ENCODE assay signal across 7 mouse cellular contexts in the genomic region with DNA sequence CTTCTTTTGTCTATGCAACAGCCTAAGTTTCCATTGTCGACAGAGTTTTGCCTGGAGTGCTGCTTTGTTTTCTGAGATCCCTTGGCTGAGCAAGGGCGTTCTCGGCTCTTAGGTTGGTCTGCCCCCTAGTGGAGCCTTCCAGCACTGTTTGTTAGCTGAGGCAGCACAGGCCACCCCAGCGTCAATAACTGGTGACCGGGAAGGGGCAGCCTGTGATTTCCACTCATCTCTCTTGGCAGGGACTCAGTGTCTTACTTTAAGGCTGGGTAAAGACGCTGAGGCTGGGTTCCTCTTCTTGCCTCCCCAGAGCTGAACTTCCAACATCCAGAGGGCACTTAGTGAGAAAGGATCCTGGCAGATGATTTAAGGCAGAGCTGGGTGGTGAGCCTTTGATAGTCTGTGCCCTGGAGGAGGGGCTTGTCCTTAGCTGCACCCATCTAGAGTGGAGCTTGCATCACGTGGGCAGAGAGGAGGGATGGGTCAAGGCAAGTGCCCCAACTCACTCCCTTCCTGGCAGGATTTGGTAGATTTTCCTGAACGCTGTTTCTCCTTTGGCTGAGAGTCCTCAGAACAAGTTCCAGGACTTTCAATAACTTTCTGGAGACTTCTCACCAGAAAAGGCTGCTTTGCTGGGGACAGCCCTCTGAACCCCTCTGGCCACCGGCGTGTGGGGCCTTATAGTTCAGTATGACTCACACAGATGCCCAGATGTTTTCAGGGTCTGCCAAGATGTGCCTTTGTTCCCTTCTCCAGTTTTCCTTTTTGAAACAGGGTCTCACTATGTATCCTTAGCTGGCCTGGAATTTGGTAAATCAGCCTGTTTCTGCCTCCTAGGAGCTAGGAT. TPM values are rescaled to one million over a fixed set of nuclear protein-coding genes. Genes with fewer than 3 reads are reported as not detected.
A peak's percentile ranks its signal among the peaks of the same experiment; 100 is the strongest.
DNase-seq lines count a peak whose midpoint lies in the region; ATAC-seq and TF ChIP-seq lines count a peak whose summit lies in the region.

No protein-coding gene starts in this region.

- peak overlapping the region; percentile 37 for H3K9ac ChIP-seq in embryonic facial prominence, embryonic 11.5 days (replicated peaks; ENCODE audit: low read length)
- H3K9ac ChIP-seq in intestine, postnatal 0 days (ENCODE audit: low read depth, low read length): no peak overlapping the region
- H3K9ac ChIP-seq in limb, embryonic 11.5 days (ENCODE audit: low read length): peak overlapping the region; percentile 47; the same call in 1 of the 2 replicates
- H3K9ac ChIP-seq in midbrain, embryonic 13.5 days (replicated peaks): no peak overlapping the region

- ATAC-seq in embryonic facial prominence, embryonic 11.5 days (replicated peaks; ENCODE audit: insufficient number of reproducible peaks, low FRiP score, low TSS enrichment, low read depth): peak; percentile 50; the same call in 1 of the 2 replicates
- ATAC-seq in granulocyte monocyte progenitor cell, adult 5-6 weeks (replicated peaks; ENCODE audit: poor library complexity, severe bottlenecking): peak; percentile 69
- peak; percentile 48 for ATAC-seq in intestine, postnatal 0 days
- peak; percentile 63; the same call in 1 of the 2 replicates for ATAC-seq in limb, embryonic 11.5 days (ENCODE audit: insufficient number of reproducible peaks, low FRiP score, low TSS enrichment, low read depth)
- ATAC-seq in midbrain, embryonic 13.5 days: peak; percentile 41

- H3K4me2 ChIP-seq in embryonic facial prominence, embryonic 11.5 days (ENCODE audit: low read depth, low read length): no peak overlapping the region
- H3K4me2 ChIP-seq in intestine, postnatal 0 days (replicated peaks; ENCODE audit: low read depth): 0 out of 2 replicates have a peak overlapping the region, but pooled peaks have one; percentile 18
- no peak overlapping the region for H3K4me2 ChIP-seq in limb, embryonic 11.5 days (ENCODE audit: low read depth, severe bottlenecking)
- 0 out of 2 replicates have a peak overlapping the region, but pooled peaks have one; percentile 13 for H3K4me2 ChIP-seq in midbrain, embryonic 13.5 days (replicated peaks)

- no peaks in the 10 kb centered on the region for H3K27me3 ChIP-seq in embryonic facial prominence, embryonic 11.5 days (ENCODE audit: control insufficient read depth, insufficient read depth, low read length)
- H3K27me3 ChIP-seq in intestine, postnatal 0 days (replicated peaks; ENCODE audit: control insufficient read depth, insufficient read depth, low read length): no peaks in the 10 kb centered on the region
- H3K27me3 ChIP-seq in limb, embryonic 11.5 days (ENCODE audit: control insufficient read depth, insufficient read depth, low read length): no peaks in the 10 kb centered on the region
- H3K27me3 ChIP-seq in midbrain, embryonic 13.5 days: no peaks in the 10 kb centered on the region
- H3K27me3 ChIP-seq in small intestine, adult 2 months (ENCODE audit: control insufficient read depth, insufficient read depth, low read length): no peaks in the 10 kb centered on the region

- no peak overlapping the region for H3K27ac ChIP-seq in embryonic facial prominence, embryonic 11.5 days (replicated peaks; ENCODE audit: low read depth, low read length)
- no peak overlapping the region for H3K27ac ChIP-seq in intestine, postnatal 0 days (ENCODE audit: low read depth, low read length)
- no peak overlapping the region for H3K27ac ChIP-seq in limb, embryonic 11.5 days (replicated peaks; ENCODE audit: low read depth, low read length)
- H3K27ac ChIP-seq in midbrain, embryonic 13.5 days: peak overlapping the region; percentile 20; the same call in 1 of the 2 replicates
- H3K27ac ChIP-seq in small intestine, adult 2 months (ENCODE audit: insufficient read depth, low read depth, low read length): peak overlapping the region; percentile 10; the same call in 1 of the 2 replicates

- H3K4me1 ChIP-seq in embryonic facial prominence, embryonic 11.5 days (ENCODE audit: control insufficient read depth, insufficient read depth, low read length): no peaks in the 10 kb centered on the region; the same call in 1 of the 2 replicates
- peaks cover 6% of the 10 kb centered on the region; the same call in 1 of the 2 replicates for H3K4me1 ChIP-seq in intestine, postnatal 0 days (replicated peaks; ENCODE audit: control insufficient read depth, insufficient read depth, low read length)
- peaks cover 5% of the 10 kb centered on the region for H3K4me1 ChIP-seq in limb, embryonic 11.5 days (ENCODE audit: control insufficient read depth, insufficient read depth, low read length)
- H3K4me1 ChIP-seq in midbrain, embryonic 13.5 days (replicated peaks): peaks cover 16% of the 10 kb centered on the region
- peaks cover 5% of the 10 kb centered on the region; the same call in 1 of the 2 replicates for H3K4me1 ChIP-seq in small intestine, adult 2 months (ENCODE audit: control insufficient read depth, insufficient read depth, insufficient read length, low read length)

- TF ChIP-seq POLR2A in small intestine, adult 2 months (IDR thresholded peaks at IDR 0.05; ENCODE audit: low read depth, low read length): 0 out of 2 replicates have a peak, but pooled peaks have one; percentile 12

- H3K9me3 ChIP-seq in embryonic facial prominence, embryonic 11.5 days (replicated peaks; ENCODE audit: control insufficient read depth, low read length): no peaks in the 10 kb centered on the region
- H3K9me3 ChIP-seq in intestine, postnatal 0 days (ENCODE audit: control insufficient read depth): no peaks in the 10 kb centered on the region
- no peaks in the 10 kb centered on the region for H3K9me3 ChIP-seq in limb, embryonic 11.5 days (ENCODE audit: control insufficient read depth, low read length)
- no peaks in the 10 kb centered on the region for H3K9me3 ChIP-seq in midbrain, embryonic 13.5 days

- DNase-seq in adrenal gland, postnatal 14 days: peak; percentile 94
- DNase-seq in embryonic facial prominence, embryonic 11.5 days (ENCODE audit: low spot score): peak; percentile 95
- peak; percentile 95 for DNase-seq in limb, embryonic 11.5 days (ENCODE audit: low spot score)

- 13% methylated on average over 10 of the region's 10 CpGs for WGBS in embryonic facial prominence, embryonic 11.5 days
- WGBS in intestine, postnatal 0 days: 11% methylated on average over 10 of the region's 10 CpGs
- WGBS in limb, embryonic 11.5 days: 13% methylated on average over 10 of the region's 10 CpGs
- 16% methylated on average over 10 of the region's 10 CpGs for WGBS in midbrain, embryonic 13.5 days
- WGBS in small intestine, adult 2 months: 7% methylated on average over 10 of the region's 10 CpGs

- peak; percentile 95 for TF ChIP-seq CTCF in intestine, postnatal 0 days (IDR thresholded peaks at IDR 0.05; ENCODE audit: low read depth)
- peak; percentile 94 for TF ChIP-seq CTCF in small intestine, adult 2 months (IDR thresholded peaks at IDR 0.05; ENCODE audit: extremely low read depth, insufficient read length, insufficient replicate concordance, low read depth, low read length)

- no peak overlapping the region for H3K4me3 ChIP-seq in embryonic facial prominence, embryonic 11.5 days (ENCODE audit: low read depth, low read length)
- no peak overlapping the region for H3K4me3 ChIP-seq in intestine, postnatal 0 days (ENCODE audit: low read depth, low read length)
- no peak overlapping the region for H3K4me3 ChIP-seq in limb, embryonic 11.5 days (ENCODE audit: low read depth, low read length)
- H3K4me3 ChIP-seq in midbrain, embryonic 13.5 days (replicated peaks): no peak overlapping the region
- no peak overlapping the region for H3K4me3 ChIP-seq in small intestine, adult 2 months (ENCODE audit: low read depth, low read length)

- H3K36me3 ChIP-seq in embryonic facial prominence, embryonic 11.5 days (replicated peaks; ENCODE audit: control insufficient read depth, insufficient read depth, low read depth, low read length): no peaks in the 10 kb centered on the region
- H3K36me3 ChIP-seq in intestine, postnatal 0 days (ENCODE audit: control insufficient read depth, insufficient read depth): no peaks in the 10 kb centered on the region
- H3K36me3 ChIP-seq in limb, embryonic 11.5 days (ENCODE audit: control insufficient read depth, insufficient read depth, low read length): no peaks in the 10 kb centered on the region
- peaks cover 3% of the 10 kb centered on the region for H3K36me3 ChIP-seq in midbrain, embryonic 13.5 days
- H3K36me3 ChIP-seq in small intestine, adult 2 months (ENCODE audit: control insufficient read depth, insufficient read depth, low read length): no peaks in the 10 kb centered on the region

RNA-seq across cellular contexts. Expression of a gene that starts 4.1 kb away (rescaled TPM):
- total RNA-seq in adrenal gland, postnatal 14 days (2021): 64.5 and 70.5 TPM in 2 replicates
- 72.4 and 72.8 TPM in 2 replicates for polyA plus RNA-seq in embryonic facial prominence, embryonic 11.5 days (2014; fragmentation: Nextera tagmentation; extraction: Ambion mirVana)
- total RNA-seq in granulocyte monocyte progenitor cell, adult 5-6 weeks (2014; fragmentation: Nextera tagmentation): 48.2 and 60.7 TPM in 2 replicates
- total RNA-seq in granulocyte monocyte progenitor cell, adult 5-6 weeks (2017): 63.0 and 74.8 TPM in 2 replicates
- 45.5 and 48.5 TPM in 2 replicates for polyA plus RNA-seq in intestine, postnatal 0 days (2015; fragmentation: Nextera tagmentation; extraction: Ambion mirVana)
- 87.4 and 95.9 TPM in 2 replicates for polyA plus RNA-seq in limb, embryonic 11.5 days (2014; fragmentation: Nextera tagmentation; extraction: Ambion mirVana)
- 51.4 and 55.7 TPM in 2 replicates for polyA plus RNA-seq in midbrain, embryonic 13.5 days (2015; fragmentation: Nextera tagmentation; extraction: Ambion mirVana)
- polyA plus RNA-seq in small intestine, adult 2 months (2012; rRNA removed): 24.1 and 29.0 TPM in 2 replicates

RNA-seq across cellular contexts. Expression of a gene that starts 16.2 kb away (rescaled TPM):
- total RNA-seq in adrenal gland, postnatal 14 days (2021): 101 and 107 TPM in 2 replicates
- polyA plus RNA-seq in embryonic facial prominence, embryonic 11.5 days (2014; fragmentation: Nextera tagmentation; extraction: Ambion mirVana): 262 and 276 TPM in 2 replicates
- total RNA-seq in granulocyte monocyte progenitor cell, adult 5-6 weeks (2014; fragmentation: Nextera tagmentation): 82.5 and 83.6 TPM in 2 replicates
- total RNA-seq in granulocyte monocyte progenitor cell, adult 5-6 weeks (2017): 91.8 and 116 TPM in 2 replicates
- polyA plus RNA-seq in intestine, postnatal 0 days (2015; fragmentation: Nextera tagmentation; extraction: Ambion mirVana): 70.9 and 74.8 TPM in 2 replicates
- 266 and 275 TPM in 2 replicates for polyA plus RNA-seq in limb, embryonic 11.5 days (2014; fragmentation: Nextera tagmentation; extraction: Ambion mirVana)
- polyA plus RNA-seq in midbrain, embryonic 13.5 days (2015; fragmentation: Nextera tagmentation; extraction: Ambion mirVana): 268 and 273 TPM in 2 replicates
- polyA plus RNA-seq in small intestine, adult 2 months (2012; rRNA removed): 57.5 and 86.4 TPM in 2 replicates

RNA-seq across cellular contexts. Expression of a gene that starts 16.3 kb away (rescaled TPM):
- 18.5 and 18.6 TPM in 2 replicates for total RNA-seq in adrenal gland, postnatal 14 days (2021)
- polyA plus RNA-seq in embryonic facial prominence, embryonic 11.5 days (2014; fragmentation: Nextera tagmentation; extraction: Ambion mirVana): 16.2 and 21.2 TPM in 2 replicates
- 23.8 TPM in 2 replicates for total RNA-seq in granulocyte monocyte progenitor cell, adult 5-6 weeks (2014; fragmentation: Nextera tagmentation)
- 3.1 and 4.7 TPM in 2 replicates for total RNA-seq in granulocyte monocyte progenitor cell, adult 5-6 weeks (2017)
- polyA plus RNA-seq in intestine, postnatal 0 days (2015; fragmentation: Nextera tagmentation; extraction: Ambion mirVana): 22.8 and 23.7 TPM in 2 replicates
- polyA plus RNA-seq in limb, embryonic 11.5 days (2014; fragmentation: Nextera tagmentation; extraction: Ambion mirVana): 23.7 and 29.5 TPM in 2 replicates
- 84.6 TPM in 2 replicates for polyA plus RNA-seq in midbrain, embryonic 13.5 days (2015; fragmentation: Nextera tagmentation; extraction: Ambion mirVana)
- polyA plus RNA-seq in small intestine, adult 2 months (2012; rRNA removed): 41.0 and 90.5 TPM in 2 replicates

RNA-seq across cellular contexts. Expression of a gene that starts 24.1 kb away (rescaled TPM):
- 94.1 and 150 TPM in 2 replicates for total RNA-seq in adrenal gland, postnatal 14 days (2021)
- polyA plus RNA-seq in embryonic facial prominence, embryonic 11.5 days (2014; fragmentation: Nextera tagmentation; extraction: Ambion mirVana): 56.1 and 66.1 TPM in 2 replicates
- 79.3 and 146 TPM in 2 replicates for total RNA-seq in granulocyte monocyte progenitor cell, adult 5-6 weeks (2014; fragmentation: Nextera tagmentation)
- 45.2 and 59.7 TPM in 2 replicates for total RNA-seq in granulocyte monocyte progenitor cell, adult 5-6 weeks (2017)
- polyA plus RNA-seq in intestine, postnatal 0 days (2015; fragmentation: Nextera tagmentation; extraction: Ambion mirVana): 10.1 and 11.3 TPM in 2 replicates
- polyA plus RNA-seq in limb, embryonic 11.5 days (2014; fragmentation: Nextera tagmentation; extraction: Ambion mirVana): 87.3 and 91.8 TPM in 2 replicates
- polyA plus RNA-seq in midbrain, embryonic 13.5 days (2015; fragmentation: Nextera tagmentation; extraction: Ambion mirVana): 83.6 and 89.2 TPM in 2 replicates
- polyA plus RNA-seq in small intestine, adult 2 months (2012; rRNA removed): 151 and 154 TPM in 2 replicates

RNA-seq across cellular contexts. Expression of a gene that starts 37.7 kb away (rescaled TPM):
- 20.9 and 46.6 TPM in 2 replicates for total RNA-seq in adrenal gland, postnatal 14 days (2021)
- 9.0 and 11.0 TPM in 2 replicates for polyA plus RNA-seq in embryonic facial prominence, embryonic 11.5 days (2014; fragmentation: Nextera tagmentation; extraction: Ambion mirVana)
- total RNA-seq in granulocyte monocyte progenitor cell, adult 5-6 weeks (2014; fragmentation: Nextera tagmentation): 12.8 and 179 TPM in 2 replicates
- 16.3 and 157 TPM in 2 replicates for total RNA-seq in granulocyte monocyte progenitor cell, adult 5-6 weeks (2017)
- polyA plus RNA-seq in intestine, postnatal 0 days (2015; fragmentation: Nextera tagmentation; extraction: Ambion mirVana): 10.8 and 12.2 TPM in 2 replicates
- 11.2 and 13.4 TPM in 2 replicates for polyA plus RNA-seq in limb, embryonic 11.5 days (2014; fragmentation: Nextera tagmentation; extraction: Ambion mirVana)
- 2.7 and 3.1 TPM in 2 replicates for polyA plus RNA-seq in midbrain, embryonic 13.5 days (2015; fragmentation: Nextera tagmentation; extraction: Ambion mirVana)
- polyA plus RNA-seq in small intestine, adult 2 months (2012; rRNA removed): 1.4 and 58.5 TPM in 2 replicates

Comparison
In these comparisons a context has a peak if more than half of its experiments do, and no peak if none do; other contexts are left out.
1. H3K27ac ChIP-seq: peak in midbrain, embryonic 13.5 days (single experiment) and small intestine, adult 2 months (single experiment); none in embryonic facial prominence, embryonic 11.5 days (single experiment), intestine, postnatal 0 days (single experiment) and limb, embryonic 11.5 days (single experiment).
2. H3K4me2 ChIP-seq: peak in intestine, postnatal 0 days (single experiment) and midbrain, embryonic 13.5 days (single experiment); none in embryonic facial prominence, embryonic 11.5 days (single experiment) and limb, embryonic 11.5 days (single experiment).
3. H3K9ac ChIP-seq: peak in embryonic facial prominence, embryonic 11.5 days (single experiment) and limb, embryonic 11.5 days (single experiment); none in intestine, postnatal 0 days (single experiment) and midbrain, embryonic 13.5 days (single experiment).
4. Peak in every context shown above with its lines, with median percentiles within 50 percentile points of each other: DNase-seq and ATAC-seq.